Mouse (Mus musculus): ENCODE data around the gene Dbnl.

GRCm38 (mm10) chr11:5797371-5797770, 9.1 kb downstream of the Dbnl start:
- no peak for TF ChIP-seq EP300 (IDR thresholded peaks at IDR 0.05; ENCODE audit: low read depth)
- TF ChIP-seq CTCF (IDR thresholded peaks at IDR 0.05; ENCODE audit: low read depth): no peak
